Mouse (Mus musculus): ENCODE data around the gene Itgb3.

Itgb3 gene

GRCm38 (mm10) chr11:104582630-104583364 lies 25.0 kb upstream of the Itgb3 start:
- no peak for DNase-seq (ENCODE audit: low spot score)

- no peak for DNase-seq (ENCODE audit: low spot score)
Observed at GRCm38 (mm10) chr11:104585495-104585894, 22.3 kb upstream of the Itgb3 start.

GRCm38 (mm10) chr11:104587904-104588303 lies 19.9 kb upstream of the Itgb3 start:
- no peak for DNase-seq (ENCODE audit: low spot score)

GRCm38 (mm10) chr11:104588513-104588912 lies 19.3 kb upstream of the Itgb3 start:
- DNase-seq (ENCODE audit: low spot score): no peak

- DNase-seq (ENCODE audit: low spot score): no peak
Observed at GRCm38 (mm10) chr11:104589570-104589969, 18.2 kb upstream of the Itgb3 start.

- peak; percentile 92 for DNase-seq (ENCODE audit: low spot score)
Observed at GRCm38 (mm10) chr11:104590148-104590547, 17.7 kb upstream of the Itgb3 start.

- peak; percentile 69 for DNase-seq (ENCODE audit: low spot score)
Observed at GRCm38 (mm10) chr11:104592066-104592835, 15.5 kb upstream of the Itgb3 start.

- DNase-seq (ENCODE audit: low spot score): no peak
Observed at GRCm38 (mm10) chr11:104596365-104596764, 11.4 kb upstream of the Itgb3 start.

- no peak for DNase-seq (ENCODE audit: low spot score)
Observed at GRCm38 (mm10) chr11:104599265-104599945, 8.4 kb upstream of the Itgb3 start.

GRCm38 (mm10) chr11:104600675-104601074 lies 7.1 kb upstream of the Itgb3 start:
- DNase-seq (ENCODE audit: low spot score): no peak

GRCm38 (mm10) chr11:104604192-104604591 lies 3.6 kb upstream of the Itgb3 start:
- no peak for DNase-seq (ENCODE audit: low spot score)

- DNase-seq (ENCODE audit: low spot score): no peak
Observed at GRCm38 (mm10) chr11:104608249-104608920, 585 bp downstream of the Itgb3 start.

- DNase-seq (ENCODE audit: low spot score): no peak
Observed at GRCm38 (mm10) chr11:104609033-104609684, 1.4 kb downstream of the Itgb3 start.

GRCm38 (mm10) chr11:104609733-104610132 lies 1.9 kb downstream of the Itgb3 start:
- DNase-seq (ENCODE audit: low spot score): no peak

GRCm38 (mm10) chr11:104611579-104612151 lies 3.9 kb downstream of the Itgb3 start:
- no peak for DNase-seq (ENCODE audit: low spot score)

GRCm38 (mm10) chr11:104613551-104613950 lies 5.8 kb downstream of the Itgb3 start:
- DNase-seq (ENCODE audit: low spot score): no peak

- DNase-seq (ENCODE audit: low spot score): no peak
Observed at GRCm38 (mm10) chr11:104614130-104614529, 6.3 kb downstream of the Itgb3 start.

- no peak for DNase-seq (ENCODE audit: low spot score)
Observed at GRCm38 (mm10) chr11:104616182-104616581, 8.4 kb downstream of the Itgb3 start.

- DNase-seq (ENCODE audit: low spot score): peak; percentile 17
Observed at GRCm38 (mm10) chr11:104618638-104619076, 10.9 kb downstream of the Itgb3 start.

- no peak for DNase-seq (ENCODE audit: low spot score)
Observed at GRCm38 (mm10) chr11:104619084-104620022, 11.6 kb downstream of the Itgb3 start.

All from lung, postnatal 25 days (tissue).